Mouse (Mus musculus): ENCODE measurements at regions not wholly inside any gene's neighbourhood (a gene's known extent, or its start where the extent isn't known, plus 50 kb on each side); places are given as distances from the start of the nearest gene placed in this dataset.

DNA sequence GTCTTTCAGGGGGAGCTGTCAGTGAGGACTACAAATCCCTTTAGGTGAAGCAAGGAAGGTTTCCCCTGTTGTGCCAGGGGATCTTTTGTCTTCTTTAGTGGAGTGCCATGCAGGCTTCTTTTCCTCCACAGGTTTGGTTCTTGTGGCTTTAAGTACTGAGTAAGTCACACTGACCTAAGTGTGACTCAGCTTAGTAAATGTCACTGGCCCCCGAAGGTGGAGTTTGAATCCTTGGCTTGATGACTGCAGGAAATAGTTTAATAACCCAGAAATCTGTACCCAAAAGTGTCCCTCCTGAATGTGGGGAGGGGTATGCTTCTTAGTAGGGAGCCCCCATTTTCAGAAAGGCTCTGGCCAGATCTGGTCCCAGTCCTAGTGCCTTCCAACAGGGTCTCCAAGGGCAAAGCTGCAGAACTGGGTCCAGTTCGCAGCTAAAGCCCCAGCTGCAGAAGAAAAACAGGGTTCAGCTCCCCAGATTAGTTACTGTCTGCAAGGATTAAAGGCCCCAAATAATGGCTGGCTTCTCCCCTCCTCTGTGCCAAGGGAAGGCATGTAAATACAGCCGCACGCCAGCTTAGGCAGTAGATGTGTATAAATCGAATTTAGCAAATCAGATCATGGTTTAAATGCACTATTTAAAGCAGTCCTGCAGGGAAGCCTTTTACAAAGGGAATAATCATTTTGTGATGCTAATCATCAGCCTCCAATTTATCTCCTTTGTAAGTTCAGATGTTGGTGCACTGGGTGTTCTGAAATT is 51.6 kb upstream of the Polg start:
- DNase-seq: no peak

DNA sequence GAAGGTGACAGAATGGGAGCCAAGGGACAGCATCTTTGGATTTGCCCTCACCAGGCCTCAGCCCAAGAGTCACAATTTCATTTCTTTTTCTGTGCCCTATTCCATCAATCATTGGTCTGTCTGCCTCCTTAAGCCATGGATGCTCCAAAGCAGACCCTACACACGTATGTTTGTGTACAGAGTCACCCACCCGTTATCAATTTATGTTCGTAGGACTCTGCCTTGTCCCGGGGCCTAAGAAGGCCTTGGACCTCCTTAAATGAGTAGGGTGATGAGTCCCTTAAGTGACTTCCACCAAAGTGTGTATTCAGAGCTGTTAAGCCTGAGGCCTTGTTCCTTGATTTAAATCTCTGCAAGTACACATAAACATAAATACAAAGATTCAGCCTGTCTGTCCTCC is 50.1 kb upstream of the Polg start:
- DNase-seq: no peak
